Mouse (Mus musculus) MEL (cell line): Measurements from ENCODE around the gene Cetn4. TPM values are rescaled to one million over a fixed set of nuclear protein-coding genes. Genes with fewer than 3 reads are reported as not detected.
A peak's percentile ranks its signal among the peaks of the same experiment; 100 is the strongest.

ENCODE experiments used
- DNase-seq: peaks from one replicate; pipeline ENCODE4 v3.0.0; 2011; ENCODE audit warnings: low read depth, low spot score
- H3K27ac ChIP-seq: 2 replicates; pipeline ENCODE4 v1.5.1; 2012; ENCODE audit warnings: low read depth, mild to moderate bottlenecking, control low read depth, low read length, moderate library complexity; ENCODE audit not compliant: control insufficient read depth
- H3K27me3 ChIP-seq, 2 experiments: fragments of 150-350 bp in 1 of 2; sonication (generic) in 1 of 2; 2 replicates each; pipeline ENCODE4 v1.6.1; 2012; ENCODE audit warnings: low read length in 2 of 2, mild to moderate bottlenecking in 2 of 2, improper control_type of control experiment in 1 of 2, moderate library complexity in 1 of 2; ENCODE audit not compliant: insufficient read depth in 2 of 2, control insufficient read depth in 1 of 2
- H3K36me3 ChIP-seq, 2 experiments: 2 replicates each; pipeline ENCODE4 v1.6.1; 2012 to 2014; ENCODE audit warnings: low read length in 2 of 2, improper control_type of control experiment in 1 of 2, inconsistent platforms in 1 of 2, mild to moderate bottlenecking in 1 of 2; ENCODE audit not compliant: insufficient read depth in 2 of 2, control insufficient read depth in 1 of 2
- H3K4me1 ChIP-seq, 2 experiments: fragments of 150-350 bp in 1 of 2; sonication (generic) in 1 of 2; 2 replicates each; pipeline ENCODE4 v1.6.1; 2012; ENCODE audit warnings: low read length in 2 of 2, improper control_type of control experiment in 1 of 2, mild to moderate bottlenecking in 1 of 2; ENCODE audit not compliant: insufficient read depth in 2 of 2, control insufficient read depth in 1 of 2
- H3K4me3 ChIP-seq, 2 experiments: fragments of 150-350 bp in 1 of 2; sonication (generic) in 1 of 2; 2 replicates each; pipeline ENCODE4 v1.5.1; 2012; ENCODE audit warnings: low read depth in 2 of 2, low read length in 2 of 2, mild to moderate bottlenecking in 2 of 2, moderate library complexity in 2 of 2, control low read depth in 1 of 2, improper control_type of control experiment in 1 of 2; ENCODE audit not compliant: control insufficient read depth in 1 of 2, insufficient read depth in 1 of 2
- H3K79me2 ChIP-seq: 2 replicates; pipeline ENCODE4 v1.6.1; 2012; ENCODE audit warnings: mild to moderate bottlenecking, low read length, moderate library complexity; ENCODE audit not compliant: control insufficient read depth, poor library complexity, insufficient read depth
- H3K9ac ChIP-seq: 2 replicates; pipeline ENCODE4 v1.6.1; 2012; ENCODE audit warnings: low read depth, mild to moderate bottlenecking, control low read depth, low read length, moderate library complexity; ENCODE audit not compliant: control insufficient read depth, poor library complexity, severe bottlenecking
- H3K9me3 ChIP-seq: fragments of 150-350 bp; sonication (generic); replicated peaks from 2 replicates; pipeline ENCODE4 v1.6.1; 2012; ENCODE audit warnings: mild to moderate bottlenecking, low read length, improper control_type of control experiment, moderate library complexity; ENCODE audit not compliant: insufficient read depth
- CHD1 ChIP-seq: IDR thresholded peaks from 2 replicates; pipeline ENCODE4 v1.6.1; 2012; ENCODE audit warnings: low read depth, mild to moderate bottlenecking, inconsistent platforms, low read length, improper control_type of control experiment
- EP300 ChIP-seq, 2 experiments: IDR thresholded peaks; 2 replicates each; pipeline ENCODE4 v1.6.1; 2011; ENCODE audit warnings: improper control_type of control experiment in 2 of 2, low read length in 2 of 2, low read depth in 1 of 2, mild to moderate bottlenecking in 1 of 2
- ETS1 ChIP-seq: IDR thresholded peaks from 2 replicates; pipeline ENCODE4 v1.6.1; 2012; ENCODE audit warnings: low read depth, mild to moderate bottlenecking, inconsistent platforms, low read length, improper control_type of control experiment, moderate library complexity
- JUND ChIP-seq: IDR thresholded peaks from 2 replicates; pipeline ENCODE4 v1.6.1; 2011; ENCODE audit warnings: low read depth, mild to moderate bottlenecking, improper control_type of control experiment, low read length
- MAFK ChIP-seq: IDR thresholded peaks from 2 replicates; pipeline ENCODE4 v1.6.1; 2011; ENCODE audit warnings: low read depth, mild to moderate bottlenecking, low read length, improper control_type of control experiment, borderline replicate concordance
- MXI1 ChIP-seq: IDR thresholded peaks from 2 replicates; pipeline ENCODE4 v1.6.1; 2011; ENCODE audit warnings: mild to moderate bottlenecking, low read depth, low read length, improper control_type of control experiment
- MYB ChIP-seq: IDR thresholded peaks from 2 replicates; pipeline ENCODE4 v1.6.1; 2011; ENCODE audit warnings: mild to moderate bottlenecking, low read depth, low read length, improper control_type of control experiment
- MYC ChIP-seq: IDR thresholded peaks from 2 replicates; pipeline ENCODE4 v1.6.1; 2011; ENCODE audit warnings: low read depth, mild to moderate bottlenecking, low read length, improper control_type of control experiment, moderate library complexity
- NRF1 ChIP-seq: IDR thresholded peaks from 2 replicates; pipeline ENCODE4 v1.6.1; 2014; ENCODE audit warnings: low read depth, mild to moderate bottlenecking, inconsistent platforms, low read length, improper control_type of control experiment, moderate library complexity; ENCODE audit not compliant: poor library complexity, insufficient read depth, severe bottlenecking
- POLR2AphosphoS5 ChIP-seq: IDR thresholded peaks from 2 replicates; pipeline ENCODE4 v1.6.1; 2012; ENCODE audit warnings: low read depth, borderline replicate concordance, mild to moderate bottlenecking, inconsistent platforms, low read length, moderate library complexity, mixed read lengths
- RAD21 ChIP-seq: IDR thresholded peaks from 2 replicates; pipeline ENCODE4 v1.6.1; 2011; ENCODE audit warnings: mild to moderate bottlenecking, low read depth, low read length, improper control_type of control experiment
- SIN3A ChIP-seq: IDR thresholded peaks from 2 replicates; pipeline ENCODE4 v1.6.1; 2012; ENCODE audit warnings: low read length, improper control_type of control experiment, inconsistent platforms
- SMC3 ChIP-seq: IDR thresholded peaks from 2 replicates; pipeline ENCODE4 v1.6.1; 2011; ENCODE audit warnings: low read depth, low read length, improper control_type of control experiment
- TAL1 ChIP-seq: IDR thresholded peaks from 2 replicates; pipeline ENCODE4 v1.6.1; 2012; ENCODE audit warnings: mild to moderate bottlenecking, inconsistent platforms, low read length, moderate library complexity, mixed read lengths
- TBP ChIP-seq: IDR thresholded peaks from 2 replicates; pipeline ENCODE4 v1.8.0; 2011; ENCODE audit warnings: low read depth, low read length, improper control_type of control experiment
- TCF12 ChIP-seq: IDR thresholded peaks from 2 replicates; pipeline ENCODE4 v1.6.1; 2014; ENCODE audit warnings: low read depth, mild to moderate bottlenecking, inconsistent platforms, low read length, improper control_type of control experiment, moderate library complexity
- USF1 ChIP-seq: IDR thresholded peaks from 2 replicates; pipeline ENCODE4 v1.6.1; 2014; ENCODE audit warnings: low read depth, mild to moderate bottlenecking, inconsistent platforms, low read length, improper control_type of control experiment, moderate library complexity
- USF2 ChIP-seq, 2 experiments: IDR thresholded peaks; 2 replicates each; pipeline ENCODE4 v1.6.1; 2011 to 2012; ENCODE audit warnings: improper control_type of control experiment in 2 of 2, low read length in 2 of 2, borderline replicate concordance in 1 of 2, inconsistent platforms in 1 of 2, low read depth in 1 of 2, mild to moderate bottlenecking in 1 of 2; ENCODE audit not compliant: insufficient read depth in 1 of 2
- ZC3H11A ChIP-seq: IDR thresholded peaks from 2 replicates; pipeline ENCODE4 v1.6.1; 2012; ENCODE audit warnings: low read depth, mild to moderate bottlenecking, inconsistent platforms, low read length, improper control_type of control experiment
- ZKSCAN1 ChIP-seq: IDR thresholded peaks from 2 replicates; pipeline ENCODE4 v1.6.1; 2012; ENCODE audit warnings: low read depth, mild to moderate bottlenecking, inconsistent platforms, low read length, improper control_type of control experiment, moderate library complexity
- ZNF384 ChIP-seq: IDR thresholded peaks from 2 replicates; pipeline ENCODE4 v1.6.1; 2012; ENCODE audit warnings: low read depth, mild to moderate bottlenecking, inconsistent platforms, low read length, improper control_type of control experiment
- polyA plus RNA-seq, 2 experiments: library from polyadenylated mRNA; stranded (reverse) in 1 of 2; unstranded in 1 of 2; fragments of >175 nt in 1 of 2; fragments of >200 nt in 1 of 2; gene quantifications; 2 replicates each; pipeline versions ENCODE4 v1.2.1 to v1.2.4; 2012; ENCODE audit warnings: low replicate concordance in 2 of 2, low read depth in 1 of 2; ENCODE audit not compliant: insufficient read length in 2 of 2, insufficient read depth in 1 of 2, missing spikeins in 1 of 2
- total RNA-seq: library from RNA; depleted of rRNA; stranded (reverse); fragments of 300-350 nt; gene quantifications from 2 replicates; pipeline ENCODE4 v1.2.3, GENCODE M21; 2012

Gene Cetn4
- total and polyA plus RNA-seq, 3 experiments: 0.85 to 3.8 TPM; not detected in 1

- TF ChIP-seq TBP (no peak), ZC3H11A (peak; percentile 36; the same call in 1 of the 2 replicates), CHD1 (no peak), NRF1 (no peak), ETS1 (no peak), MYC (no peak), TAL1 (no peak), SIN3A (no peak), POLR2AphosphoS5 (no peak), USF1 (no peak), MAFK (no peak)
These were observed 28.6 kb upstream of the Cetn4 start (continued) for GRCm38 (mm10) chr3:37341110-37341509.

GRCm38 (mm10) chr3:37334053-37334452, 21.5 kb upstream of the Cetn4 start:
- H3K36me3 ChIP-seq: peaks cover 0 to 23% of the 10 kb centered on the region in 2 experiments; a peak in 2 of 4 replicates
- H3K4me1 ChIP-seq: peaks cover 9 to 19% of the 10 kb centered on the region in 2 experiments
- H3K27me3 ChIP-seq: no peaks in the 10 kb centered on the region
- H3K4me3 ChIP-seq: no peak overlapping the region
- TF ChIP-seq ZKSCAN1 (no peak), JUND (no peak), TCF12 (no peak), MYB (no peak), ETS1 (0 out of 2 replicates have a peak, but pooled peaks have one; percentile 12), EP300 (IDR thresholded peaks at IDR 0.05; ENCODE audit: low read depth in 1 of 2, low read length in 2 of 2) (peak in 1 of 2 experiments; percentile 28; a peak in 1 of 4 replicates), MXI1 (no peak), SMC3 (no peak), ZNF384 (no peak), POLR2AphosphoS5 (no peak), RAD21 (no peak), USF2 (IDR thresholded peaks at IDR 0.05; ENCODE audit: borderline replicate concordance in 1 of 2, insufficient read depth in 1 of 2, low read depth in 1 of 2, low read length in 2 of 2) (no peak)
- H3K27ac ChIP-seq: no peak overlapping the region
- H3K9ac ChIP-seq: no peak overlapping the region
- no peak for DNase-seq
- no peaks in the 10 kb centered on the region for H3K79me2 ChIP-seq
- no peaks in the 10 kb centered on the region for H3K9me3 ChIP-seq
